Mouse (Mus musculus): Measurements from ENCODE around the gene Pcif1.

Pcif1 gene

GRCm38 (mm10) chr2:164879228-164879567 lies at the start of gene Pcif1:
Gene Pcif1 (plus strand): TSS chr2:164879304.
- TF ChIP-seq GATA4 (IDR thresholded peaks at IDR 0.05; ENCODE audit: insufficient replicate concordance, low read length), result no peak

DNA sequence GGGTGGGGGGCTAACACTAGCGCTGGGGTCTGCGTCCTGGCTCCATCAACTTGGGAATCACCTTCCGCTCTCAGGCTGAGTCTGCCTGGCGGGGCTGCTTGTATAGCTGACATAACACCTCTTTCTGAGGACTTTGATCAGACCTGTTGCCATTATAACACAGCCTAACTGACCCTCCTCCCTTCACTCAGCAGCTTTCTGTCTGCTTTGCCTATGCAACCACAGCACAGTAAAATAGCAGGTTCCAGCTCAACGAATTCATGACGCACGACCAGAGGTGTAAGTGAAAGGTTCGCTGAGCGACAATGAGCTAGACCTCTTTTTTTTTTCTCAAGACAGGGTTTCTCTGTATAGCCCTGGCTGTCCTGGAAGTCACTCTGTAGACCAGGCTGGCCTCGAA lies 48.1 kb upstream of the Pcif1 start:
- no peak for TF ChIP-seq GATA4 (IDR thresholded peaks at IDR 0.05; ENCODE audit: insufficient replicate concordance, low read length)

GRCm38 (mm10) chr2:164832032-164832747 lies 46.9 kb upstream of the Pcif1 start:
- no peak for TF ChIP-seq GATA4 (IDR thresholded peaks at IDR 0.05; ENCODE audit: insufficient replicate concordance, low read length)

DNA sequence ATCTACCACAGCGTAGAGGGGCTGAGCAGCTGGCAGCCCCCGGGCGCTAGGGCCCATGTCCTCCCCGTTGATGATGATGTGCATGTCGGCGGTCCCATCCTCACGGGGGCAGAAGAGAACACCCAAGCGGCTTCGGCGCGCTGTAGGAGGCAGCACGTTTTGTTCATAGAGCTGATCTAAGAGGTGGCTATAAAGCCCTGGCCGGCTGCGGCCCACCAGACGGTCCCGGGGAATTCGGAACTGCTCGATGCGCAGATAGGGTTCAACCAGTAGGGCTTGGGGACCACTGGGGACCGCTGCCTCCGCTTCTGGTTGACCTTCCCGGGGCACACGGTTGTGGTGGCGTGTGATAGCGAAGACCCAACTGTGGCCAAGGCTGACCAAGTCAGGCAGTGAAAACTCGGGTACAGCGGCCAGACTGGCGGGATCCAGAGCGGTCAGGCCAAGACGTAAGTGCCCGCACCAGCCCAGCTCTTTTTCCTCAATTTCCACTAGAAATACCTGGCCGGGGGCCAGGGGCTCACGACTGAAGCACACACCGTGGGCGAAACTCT lies 46.3 kb upstream of the Pcif1 start, which contains the start of gene Ctsa:
Ctsa (plus strand) TSS at position 126 of the 554 bp plus-strand sequence.
- no peak for TF ChIP-seq GATA4 (IDR thresholded peaks at IDR 0.05; ENCODE audit: insufficient replicate concordance, low read length)

- no peak for TF ChIP-seq GATA4 (IDR thresholded peaks at IDR 0.05; ENCODE audit: insufficient replicate concordance, low read length)
Observed at GRCm38 (mm10) chr2:164833314-164833959, 45.7 kb upstream of the Pcif1 start, which contains the start of gene Neurl2. Gene Neurl2 (minus strand): TSS chr2:164833456.

DNA sequence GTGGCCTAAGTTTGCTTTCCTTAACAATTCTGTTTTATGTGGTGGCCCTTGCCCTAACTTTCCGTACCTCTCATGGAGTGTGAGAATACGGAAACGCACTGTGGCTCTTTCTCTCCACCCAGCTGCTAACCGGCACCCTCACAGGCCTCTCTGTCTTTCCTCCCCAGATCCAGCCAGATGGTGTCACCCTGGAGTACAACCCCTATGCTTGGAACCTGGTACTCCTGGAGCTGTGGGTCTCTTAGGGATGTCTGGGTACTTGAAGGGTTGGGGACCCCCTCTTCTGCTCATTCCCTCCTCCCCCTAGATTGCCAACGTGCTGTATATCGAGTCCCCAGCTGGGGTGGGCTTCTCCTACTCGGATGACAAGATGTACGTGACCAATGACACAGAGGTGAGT lies 44.6 kb upstream of the Pcif1 start:
- no peak for TF ChIP-seq GATA4 (IDR thresholded peaks at IDR 0.05; ENCODE audit: insufficient replicate concordance, low read length)

DNA sequence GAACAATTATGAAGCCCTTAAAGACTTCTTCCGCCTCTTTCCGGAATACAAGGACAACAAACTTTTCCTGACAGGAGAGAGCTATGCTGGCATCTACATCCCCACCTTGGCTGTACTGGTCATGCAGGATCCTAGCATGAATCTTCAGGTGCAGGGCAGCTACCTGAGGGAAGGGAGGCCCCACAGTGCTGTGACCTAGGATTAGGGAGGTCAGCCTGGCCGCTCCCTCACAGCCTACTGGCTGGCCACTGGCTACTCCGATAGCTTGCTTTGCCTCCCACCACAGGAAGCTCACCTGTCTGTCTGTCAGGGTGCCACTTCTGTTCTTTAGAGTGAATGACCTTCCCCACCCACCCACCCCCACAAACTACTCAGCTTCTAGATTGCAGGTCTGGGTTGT lies 43.9 kb upstream of the Pcif1 start:
- TF ChIP-seq GATA4 (IDR thresholded peaks at IDR 0.05; ENCODE audit: insufficient replicate concordance, low read length), result no peak

GRCm38 (mm10) chr2:164845782-164846181 lies 33.3 kb upstream of the Pcif1 start:
- no peak for TF ChIP-seq GATA4 (IDR thresholded peaks at IDR 0.05; ENCODE audit: insufficient replicate concordance, low read length)

- no peak for TF ChIP-seq GATA4 (IDR thresholded peaks at IDR 0.05; ENCODE audit: insufficient replicate concordance, low read length)
Observed at GRCm38 (mm10) chr2:164850061-164850460, 29.0 kb upstream of the Pcif1 start.

- TF ChIP-seq GATA4 (IDR thresholded peaks at IDR 0.05; ENCODE audit: insufficient replicate concordance, low read length), result no peak
Observed at GRCm38 (mm10) chr2:164856309-164857100, 22.6 kb upstream of the Pcif1 start.

- TF ChIP-seq GATA4 (IDR thresholded peaks at IDR 0.05; ENCODE audit: insufficient replicate concordance, low read length), result no peak
Observed at GRCm38 (mm10) chr2:164857101-164857821, 21.8 kb upstream of the Pcif1 start, which contains the start of gene Pltp. Gene Pltp (minus strand): TSS chr2:164857711.

- no peak for TF ChIP-seq GATA4 (IDR thresholded peaks at IDR 0.05; ENCODE audit: insufficient replicate concordance, low read length)
Observed at GRCm38 (mm10) chr2:164857842-164858553, 21.1 kb upstream of the Pcif1 start.

DNA sequence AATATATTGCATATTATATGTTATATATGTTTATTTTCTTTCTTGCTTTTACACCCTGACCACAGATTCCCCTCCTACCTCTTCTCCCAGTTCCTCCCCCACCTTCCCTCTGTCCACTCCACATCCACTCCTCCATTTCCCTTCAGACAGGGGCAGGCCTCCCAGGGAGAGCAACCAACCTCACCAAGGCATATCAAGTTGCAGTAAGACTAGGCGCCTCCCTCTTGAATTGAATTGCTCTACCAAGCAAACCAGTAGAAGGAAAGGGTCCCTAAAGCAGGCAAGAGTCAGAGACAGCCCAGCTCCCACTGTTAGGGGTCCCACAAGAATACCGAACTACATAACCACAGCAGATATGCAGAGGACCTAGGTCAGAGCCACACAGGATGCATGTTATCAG lies 19.9 kb upstream of the Pcif1 start:
- no peak for TF ChIP-seq GATA4 (IDR thresholded peaks at IDR 0.05; ENCODE audit: insufficient replicate concordance, low read length)

Measured in liver, adult (tissue).